In genomic region chr6:47649961-47650360, GRCm38 (mm10) we compare ENCODE assay signal across 10 mouse cellular contexts. TPM values are rescaled to one million over a fixed set of nuclear protein-coding genes. Genes with fewer than 3 reads are reported as not detected.
DNase-seq lines count a peak whose midpoint lies in the region; ATAC-seq and TF ChIP-seq lines count a peak whose summit lies in the region.
"Had no signal": no experiment of that assay in that cellular context is flagged by ENCODE, and none has a peak within 500 bp of the region (broad histone marks: within the 10 kb centered on the region; RNA-seq: fewer than 3 reads in every experiment).

No protein-coding gene starts in this region.

- H3K9ac ChIP-seq in forebrain, embryonic 12.5 days: 0 out of 2 replicates have a peak overlapping the region, but pooled peaks have one; percentile 36
- no peak overlapping the region for H3K9ac ChIP-seq in forebrain, embryonic 14.5 days (ENCODE audit: low read length)
- H3K9ac ChIP-seq in lung, postnatal 0 days (replicated peaks; ENCODE audit: low read depth): no peak overlapping the region
- H3K9ac ChIP-seq in midbrain, postnatal 0 days (replicated peaks; ENCODE audit: low read length, poor library complexity, severe bottlenecking): no peak overlapping the region

- no peak for DNase-seq in forebrain, embryonic 14.5 days (ENCODE audit: low spot score)
- DNase-seq in lung, adult 2 months: peak; percentile 13
- no peak for DNase-seq in lung, postnatal 0 days (ENCODE audit: low spot score)
- DNase-seq in ZHBTc4 (ENCODE audit: low read depth, low spot score): peak; percentile 18
- peak; percentile 8 for DNase-seq in gastrocnemius, postnatal 25 days
- DNase-seq in right cerebral cortex, postnatal 10 days (ENCODE audit: low spot score in 2 of 2): peak; percentile 30 to 56
- DNase-seq in midbrain, postnatal 0 days (ENCODE audit: low spot score): no peak

- no peak overlapping the region for H3K4me3 ChIP-seq in forebrain, embryonic 12.5 days (replicated peaks)
- H3K4me3 ChIP-seq in forebrain, embryonic 14.5 days (ENCODE audit: low read depth, low read length): no peak overlapping the region
- H3K4me3 ChIP-seq in lung, adult 2 months (replicated peaks; ENCODE audit: extremely low read depth, low read depth, low read length): no peak overlapping the region
- H3K4me3 ChIP-seq in lung, postnatal 0 days (ENCODE audit: low read depth, low read length): no peak overlapping the region
- no peak overlapping the region for H3K4me3 ChIP-seq in midbrain, postnatal 0 days (ENCODE audit: low read depth, low read length)

- WGBS in forebrain, embryonic 12.5 days: 87% methylated on average over 6 of the region's 6 CpGs
- WGBS in forebrain, embryonic 14.5 days: 91% methylated on average over 6 of the region's 6 CpGs
- WGBS in lung, adult 2 months: 81% methylated on average over 6 of the region's 6 CpGs
- WGBS in lung, postnatal 0 days: 79% methylated on average over 6 of the region's 6 CpGs
- WGBS in midbrain, postnatal 0 days: 95% methylated on average over 6 of the region's 6 CpGs

- H3K27me3 ChIP-seq in forebrain, embryonic 12.5 days: peaks cover 12% of the 10 kb centered on the region; the same call in 1 of the 2 replicates
- H3K27me3 ChIP-seq in forebrain, embryonic 14.5 days (replicated peaks; ENCODE audit: control insufficient read depth, insufficient read depth, low read length): no peaks in the 10 kb centered on the region
- no peaks in the 10 kb centered on the region for H3K27me3 ChIP-seq in lung, postnatal 0 days (replicated peaks; ENCODE audit: insufficient read depth, low read length)
- no peaks in the 10 kb centered on the region for H3K27me3 ChIP-seq in midbrain, postnatal 0 days (ENCODE audit: insufficient read depth, low read length)
- H3K27me3 ChIP-seq: stomach, embryonic 15.5 days had no signal

- no peak for TF ChIP-seq CTCF in lung, adult 2 months (IDR thresholded peaks at IDR 0.05; ENCODE audit: insufficient read depth, low read length)
- no peak for TF ChIP-seq CTCF in lung, postnatal 0 days (IDR thresholded peaks at IDR 0.05)
- no peak for TF ChIP-seq CTCF in midbrain, postnatal 0 days (IDR thresholded peaks at IDR 0.05)

- no peaks in the 10 kb centered on the region for H3K36me3 ChIP-seq in forebrain, embryonic 12.5 days (replicated peaks)
- no peaks in the 10 kb centered on the region for H3K36me3 ChIP-seq in forebrain, embryonic 14.5 days (ENCODE audit: control insufficient read depth, insufficient read depth, low read length)
- H3K36me3 ChIP-seq in lung, postnatal 0 days (ENCODE audit: insufficient read depth, low read length): no peaks in the 10 kb centered on the region
- H3K36me3 ChIP-seq in midbrain, postnatal 0 days (ENCODE audit: insufficient read depth, low read length): no peaks in the 10 kb centered on the region
- H3K36me3 ChIP-seq: stomach, embryonic 15.5 days had no signal

- no peak for ATAC-seq in forebrain, embryonic 12.5 days (ENCODE audit: low FRiP score)
- ATAC-seq in forebrain, embryonic 14.5 days: no peak
- ATAC-seq in lung, postnatal 0 days: no peak
- ATAC-seq in midbrain, postnatal 0 days (ENCODE audit: low FRiP score): no peak

- TF ChIP-seq EP300 in lung, postnatal 0 days (IDR thresholded peaks at IDR 0.05): no peak

- no peak overlapping the region for H3K4me2 ChIP-seq in forebrain, embryonic 12.5 days
- H3K4me2 ChIP-seq in forebrain, embryonic 14.5 days (ENCODE audit: low read length): no peak overlapping the region
- no peak overlapping the region for H3K4me2 ChIP-seq in lung, postnatal 0 days (replicated peaks; ENCODE audit: low read depth, low read length)
- H3K4me2 ChIP-seq in midbrain, postnatal 0 days (ENCODE audit: low read depth, low read length, poor library complexity, severe bottlenecking): no peak overlapping the region

- TF ChIP-seq POLR2A in lung, adult 2 months (IDR thresholded peaks at IDR 0.05; ENCODE audit: borderline replicate concordance, extremely low read depth, low read depth, low read length): no peak

- H3K4me1 ChIP-seq in forebrain, embryonic 12.5 days: no peaks in the 10 kb centered on the region
- no peaks in the 10 kb centered on the region for H3K4me1 ChIP-seq in forebrain, embryonic 14.5 days (ENCODE audit: control insufficient read depth, insufficient read depth, low read length)
- no peaks in the 10 kb centered on the region for H3K4me1 ChIP-seq in lung, adult 2 months (ENCODE audit: control insufficient read depth, insufficient read depth, low read length)
- H3K4me1 ChIP-seq in lung, postnatal 0 days (ENCODE audit: insufficient read depth, low read depth, low read length): no peaks in the 10 kb centered on the region
- no peaks in the 10 kb centered on the region for H3K4me1 ChIP-seq in midbrain, postnatal 0 days (ENCODE audit: insufficient read depth, low read length)
- H3K4me1 ChIP-seq: stomach, embryonic 15.5 days had no signal

- H3K9me3 ChIP-seq in forebrain, embryonic 12.5 days: no peaks in the 10 kb centered on the region
- no peaks in the 10 kb centered on the region for H3K9me3 ChIP-seq in forebrain, embryonic 14.5 days (replicated peaks; ENCODE audit: control insufficient read depth, low read length)
- no peaks in the 10 kb centered on the region for H3K9me3 ChIP-seq in lung, postnatal 0 days (ENCODE audit: low read length)
- no peaks in the 10 kb centered on the region for H3K9me3 ChIP-seq in midbrain, postnatal 0 days (ENCODE audit: low read length)
- H3K9me3 ChIP-seq: stomach, embryonic 15.5 days had no signal

- no peak overlapping the region for H3K27ac ChIP-seq in forebrain, embryonic 12.5 days
- no peak overlapping the region for H3K27ac ChIP-seq in forebrain, embryonic 14.5 days (ENCODE audit: low read depth, low read length)
- no peak overlapping the region for H3K27ac ChIP-seq in lung, postnatal 0 days (ENCODE audit: low read length)
- H3K27ac ChIP-seq in midbrain, postnatal 0 days (ENCODE audit: low read depth, low read length): no peak overlapping the region
- H3K27ac ChIP-seq: macrophage; stomach, embryonic 15.5 days had no signal

RNA-seq across cellular contexts. Expression of gene Ezh2, which starts 54.8 kb away (rescaled TPM):
- 259 and 267 TPM in 2 replicates for polyA plus RNA-seq in forebrain, embryonic 12.5 days (2016; fragmentation: Nextera tagmentation; extraction: Ambion mirVana)
- polyA plus RNA-seq in forebrain, embryonic 14.5 days (2014; fragmentation: Nextera tagmentation; extraction: Ambion mirVana): 130 and 142 TPM in 2 replicates
- 2.6 and 4.9 TPM in 2 replicates for polyA plus RNA-seq in lung, adult 2 months (2012; rRNA removed)
- polyA plus RNA-seq in lung, postnatal 0 days (2015; fragmentation: Nextera tagmentation; extraction: Ambion mirVana): 22.5 and 25.3 TPM in 2 replicates
- 1 to 10 TPM; 6.7 to 7.5 TPM for total RNA-seq in gastrocnemius, postnatal 25 days (2021)
- 16.6 and 34.5 TPM in 2 replicates for total RNA-seq in midbrain, postnatal 0 days (2014; rRNA removed)
- polyA plus RNA-seq in midbrain, postnatal 0 days (2015; fragmentation: Nextera tagmentation; extraction: Ambion mirVana): 21.5 and 25.8 TPM in 2 replicates

Comparison
In these comparisons a context has a peak if more than half of its experiments do, and no peak if none do; other contexts are left out.
1. DNase-seq: peak in lung, adult 2 months (single experiment), ZHBTc4 (single experiment), gastrocnemius, postnatal 25 days (single experiment) and right cerebral cortex, postnatal 10 days (2 of 2); none in forebrain, embryonic 14.5 days (single experiment), lung, postnatal 0 days (single experiment) and midbrain, postnatal 0 days (single experiment).